Mouse (Mus musculus) left cerebral cortex, adult 18-20 months (tissue): ENCODE results near the gene Vps18. TPM values are rescaled to one million over a fixed set of nuclear protein-coding genes. Genes with fewer than 3 reads are reported as not detected.
A peak's percentile ranks its signal among the peaks of the same experiment; 100 is the strongest.

Source experiments
- DNase-seq, 2 experiments: peaks; one replicate each; pipeline ENCODE4 v3.0.0; 2021 to 2022; ENCODE audit warnings: low spot score in 2 of 2, mixed read lengths in 1 of 2
- total RNA-seq, 2 experiments: library from RNA; stranded (reverse); gene quantifications; 2 replicates each; pipeline ENCODE4 v1.2.3; 2021

The Vps18 gene
- total RNA-seq, 2 experiments from 2014 or later = 50.6 to 51.2 TPM

- no peak for DNase-seq
Measured at GRCm38 (mm10) chr2:119318043-119318710, 29.6 kb downstream of the Vps18 start.

DNA sequence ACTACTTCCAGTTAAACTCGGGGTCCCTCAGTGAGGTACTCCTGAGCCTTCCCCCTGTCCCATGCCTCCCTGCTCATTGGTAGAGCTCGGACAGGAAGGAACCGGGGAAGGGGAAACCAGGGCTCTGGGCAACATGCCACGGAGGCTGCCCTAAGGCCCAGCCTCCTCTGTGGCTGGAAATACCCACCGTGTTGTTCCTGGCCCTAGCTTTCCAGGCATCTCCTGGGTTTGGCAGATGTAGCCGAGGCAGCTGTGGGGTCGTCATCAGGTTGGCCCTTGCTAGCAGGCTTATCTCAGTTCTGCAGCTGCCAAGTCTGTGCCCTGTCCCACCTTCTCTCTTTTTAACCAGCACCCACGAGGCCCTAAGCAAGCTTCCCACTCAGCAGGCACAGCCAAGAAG lies 32.0 kb downstream of the Vps18 start:
- DNase-seq = no peak

- DNase-seq = no peak
Measured at GRCm38 (mm10) chr2:119321771-119322586, 33.4 kb downstream of the Vps18 start.

DNA sequence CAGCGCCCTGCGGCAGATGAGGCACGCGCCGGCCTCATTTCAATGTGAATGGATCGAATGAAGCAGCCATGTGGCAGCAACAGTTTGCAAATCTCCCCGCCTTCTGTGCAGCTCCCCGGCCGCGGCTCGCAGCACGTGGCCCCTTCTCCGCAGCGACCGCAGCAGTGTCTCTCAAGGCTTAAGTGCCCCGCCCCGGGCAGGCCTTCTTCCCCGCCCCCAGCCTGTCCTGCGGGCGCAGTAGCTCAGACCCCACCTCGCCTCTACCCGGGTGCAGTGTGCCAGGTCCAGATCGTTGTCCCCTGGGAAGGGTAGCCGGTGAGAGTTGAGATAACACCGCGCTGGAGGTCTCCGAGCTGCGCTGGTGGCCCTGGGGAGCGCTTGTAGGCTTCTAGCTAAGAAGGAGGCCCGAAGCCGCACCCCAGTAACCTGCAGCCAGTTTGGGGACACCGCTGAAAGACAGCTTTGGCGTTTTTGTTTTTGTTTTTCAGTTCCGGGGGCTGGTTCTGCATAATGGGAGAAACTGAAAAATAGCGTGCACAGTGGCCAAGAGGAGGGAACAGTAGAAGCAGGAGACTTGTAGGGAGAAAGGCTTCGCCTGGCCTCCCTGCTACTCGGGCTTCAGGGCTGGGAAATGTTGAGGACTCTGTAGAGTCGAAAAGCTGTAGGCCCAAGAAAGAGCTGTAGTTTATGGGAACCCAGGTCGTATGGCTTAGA lies 34.2 kb downstream of the Vps18 start:
- peak; percentile 41 to 51 for DNase-seq

GRCm38 (mm10) chr2:119323866-119324575 lies 35.5 kb downstream of the Vps18 start:
- DNase-seq = no peak

DNA sequence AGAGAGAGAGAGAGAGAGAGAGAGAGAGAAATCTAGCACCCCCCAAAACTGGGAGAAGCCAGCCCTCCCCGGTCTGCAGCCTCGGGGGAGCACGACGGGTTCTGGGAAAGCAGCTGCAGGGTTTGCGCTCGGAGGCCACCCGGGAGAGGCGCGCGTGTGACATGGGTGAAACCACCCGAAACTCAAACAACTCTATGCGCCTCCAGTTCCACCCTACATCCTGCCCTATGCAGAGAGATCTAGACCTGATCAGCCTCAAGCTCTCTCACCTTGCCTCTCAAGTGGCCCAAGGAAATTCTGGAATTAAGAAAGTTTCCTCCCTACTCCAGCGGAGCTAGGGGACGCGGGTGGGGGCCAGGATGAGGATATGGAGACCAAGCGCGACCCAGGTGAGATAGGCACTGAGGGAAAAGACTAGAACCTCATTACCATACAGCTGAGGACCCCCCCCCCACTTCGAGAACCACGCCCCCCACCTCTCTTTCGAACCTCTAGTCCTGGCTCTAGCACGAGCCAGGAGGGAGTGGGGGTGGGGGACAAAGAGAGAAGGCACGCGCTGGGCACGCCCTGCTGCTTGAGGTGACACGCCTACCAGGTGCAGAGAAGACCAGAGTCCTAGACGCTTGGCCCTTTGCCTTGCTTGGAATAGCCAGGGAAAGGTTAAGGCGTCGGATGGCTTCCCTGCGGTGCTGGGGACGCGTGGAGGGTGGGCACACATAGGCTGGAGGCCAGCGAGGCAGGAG lies 36.2 kb downstream of the Vps18 start:
- DNase-seq = no peak

DNA sequence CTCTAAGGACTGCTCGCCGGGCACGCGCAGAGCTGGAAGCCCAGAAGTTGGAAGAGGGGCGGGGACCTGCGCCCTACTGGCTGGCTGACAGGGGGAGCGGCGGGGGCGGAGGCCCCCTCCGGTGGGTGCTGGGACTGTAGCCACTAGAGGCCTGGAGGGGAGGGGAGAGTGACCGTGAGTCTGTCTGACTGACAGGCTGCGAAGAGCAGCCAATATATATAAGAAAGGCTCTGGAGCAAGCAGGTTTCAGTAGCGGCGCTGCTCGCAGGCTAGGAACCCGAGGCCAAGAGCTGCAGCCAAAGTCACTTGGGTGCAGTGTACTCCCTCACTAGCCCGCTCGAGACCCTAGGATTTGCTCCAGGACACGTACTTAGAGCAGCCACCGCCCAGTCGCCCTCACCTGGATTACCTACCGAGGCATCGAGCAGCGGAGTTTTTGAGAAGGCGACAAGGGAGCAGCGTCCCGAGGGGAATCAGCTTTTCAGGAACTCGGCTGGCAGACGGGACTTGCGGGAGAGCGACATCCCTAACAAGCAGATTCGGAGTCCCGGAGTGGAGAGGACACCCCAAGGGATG lies 37.1 kb downstream of the Vps18 start, which contains the start of gene Dll4:
Gene Dll4 (plus strand): TSS at position 217 of the 576 bp plus-strand sequence.
- DNase-seq = no peak

DNA sequence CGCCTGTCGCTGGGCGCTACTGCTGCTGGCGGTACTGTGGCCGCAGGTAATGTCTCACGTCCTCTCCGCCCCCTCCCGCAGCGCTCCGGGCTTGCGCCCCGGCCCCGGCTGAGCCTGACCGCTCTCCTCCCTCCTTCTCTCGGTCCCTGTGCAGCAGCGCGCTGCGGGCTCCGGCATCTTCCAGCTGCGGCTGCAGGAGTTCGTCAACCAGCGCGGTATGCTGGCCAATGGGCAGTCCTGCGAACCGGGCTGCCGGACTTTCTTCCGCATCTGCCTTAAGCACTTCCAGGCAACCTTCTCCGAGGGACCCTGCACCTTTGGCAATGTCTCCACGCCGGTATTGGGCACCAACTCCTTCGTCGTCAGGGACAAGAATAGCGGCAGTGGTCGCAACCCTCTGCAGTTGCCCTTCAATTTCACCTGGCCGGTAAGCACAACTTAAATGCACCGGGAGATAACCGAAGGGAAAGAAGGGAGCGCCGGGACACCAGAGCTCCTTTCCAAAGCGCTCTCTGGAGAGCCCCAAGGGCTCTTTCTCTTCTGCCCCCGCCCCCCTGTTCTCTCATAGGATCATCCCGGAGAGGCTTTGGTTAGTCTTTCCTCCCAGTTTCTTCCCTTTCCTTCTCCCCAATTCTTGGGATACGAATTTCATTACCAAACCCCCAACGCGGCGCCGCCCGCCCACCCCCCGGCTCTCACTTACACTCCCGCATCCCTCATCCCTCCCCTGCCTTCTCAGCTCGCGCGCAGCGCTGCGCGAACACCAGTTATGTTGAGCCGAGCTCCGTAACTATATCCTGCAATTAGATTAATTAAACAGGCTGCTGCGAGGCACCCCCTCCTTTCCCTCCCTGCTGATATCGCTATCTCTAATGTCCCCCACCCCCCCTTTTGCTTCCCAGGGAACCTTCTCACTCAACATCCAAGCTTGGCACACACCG lies 37.9 kb downstream of the Vps18 start:
- DNase-seq = no peak

DNA sequence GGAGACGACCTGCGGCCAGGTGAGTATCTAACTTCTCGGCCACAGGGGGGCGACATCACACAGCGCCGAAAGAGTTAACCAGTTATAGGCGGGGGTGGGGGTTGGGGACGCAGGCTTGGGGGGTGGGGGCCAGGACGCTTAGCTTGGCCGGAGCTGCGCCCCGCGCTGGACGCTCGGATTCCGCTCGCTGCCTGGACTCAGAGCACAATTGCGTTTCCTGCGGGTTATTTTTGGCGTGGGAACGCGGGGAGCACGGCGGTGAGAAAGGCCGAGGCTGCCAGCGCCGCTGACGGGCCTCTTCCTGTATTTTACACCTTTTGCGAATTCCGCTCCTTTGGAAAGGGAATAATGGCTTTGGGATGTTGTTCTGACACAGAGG lies 38.6 kb downstream of the Vps18 start:
- DNase-seq = peak in 1 of 2 experiments; percentile 37

- DNase-seq = no peak
Measured at GRCm38 (mm10) chr2:119327942-119328526, 39.5 kb downstream of the Vps18 start.

DNA sequence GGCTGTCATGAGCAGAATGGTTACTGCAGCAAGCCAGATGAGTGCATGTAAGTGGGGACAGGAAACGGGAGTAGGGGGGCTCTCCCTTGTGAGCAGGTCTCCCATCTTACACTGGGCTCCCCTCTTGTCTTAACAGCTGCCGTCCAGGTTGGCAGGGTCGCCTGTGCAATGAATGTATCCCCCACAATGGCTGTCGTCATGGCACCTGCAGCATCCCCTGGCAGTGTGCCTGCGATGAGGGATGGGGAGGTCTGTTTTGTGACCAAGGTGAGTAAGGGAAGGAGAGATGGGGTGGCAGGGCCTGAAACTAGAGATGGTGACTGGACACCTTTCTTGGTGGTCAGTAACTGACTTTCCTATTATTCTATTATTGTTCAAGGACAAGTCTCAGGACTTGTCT lies 40.0 kb downstream of the Vps18 start:
- no peak for DNase-seq

DNA sequence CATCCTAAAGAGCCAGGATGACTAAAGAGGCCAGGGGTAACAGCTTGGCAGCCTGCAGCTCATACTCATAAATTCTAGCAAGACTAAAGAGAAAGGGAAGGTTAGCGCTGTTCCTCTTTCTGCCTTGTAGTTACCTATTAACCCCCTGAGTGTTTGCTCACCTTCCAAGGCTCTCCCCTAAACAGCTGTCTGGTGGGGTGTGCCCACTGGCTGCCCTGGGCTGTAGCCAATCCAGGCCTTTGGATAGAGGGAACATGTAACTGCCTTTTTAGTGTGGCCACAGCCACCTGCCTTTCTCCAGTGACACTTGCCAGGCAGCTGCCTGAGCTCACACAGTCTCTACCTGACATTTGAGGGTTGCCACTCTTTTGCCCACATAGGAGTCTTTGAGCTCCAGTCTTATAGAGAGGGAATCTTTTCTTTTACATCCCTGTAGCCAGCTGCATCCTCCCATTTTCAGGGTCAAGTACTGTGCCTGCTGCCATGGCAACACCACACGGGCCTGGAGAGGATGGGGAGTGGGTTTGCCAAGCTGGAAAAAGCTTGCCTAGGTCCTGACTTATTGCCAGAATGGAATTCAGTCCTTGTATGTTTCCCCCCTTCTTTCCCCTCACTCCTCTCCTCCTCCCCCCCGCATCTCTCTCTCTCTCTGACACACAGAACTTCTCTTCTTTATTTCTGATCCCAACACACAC lies 40.7 kb downstream of the Vps18 start:
- no peak for DNase-seq

- no peak for DNase-seq
Measured at GRCm38 (mm10) chr2:119330795-119331194, 42.3 kb downstream of the Vps18 start.

GRCm38 (mm10) chr2:119332177-119332661 lies 43.7 kb downstream of the Vps18 start:
- no peak for DNase-seq

- no peak for DNase-seq
Measured at GRCm38 (mm10) chr2:119334135-119334534, 45.6 kb downstream of the Vps18 start.

- DNase-seq = no peak
Measured at GRCm38 (mm10) chr2:119334964-119335525, 46.5 kb downstream of the Vps18 start.

GRCm38 (mm10) chr2:119335535-119335934 lies 47.0 kb downstream of the Vps18 start:
- no peak for DNase-seq

DNA sequence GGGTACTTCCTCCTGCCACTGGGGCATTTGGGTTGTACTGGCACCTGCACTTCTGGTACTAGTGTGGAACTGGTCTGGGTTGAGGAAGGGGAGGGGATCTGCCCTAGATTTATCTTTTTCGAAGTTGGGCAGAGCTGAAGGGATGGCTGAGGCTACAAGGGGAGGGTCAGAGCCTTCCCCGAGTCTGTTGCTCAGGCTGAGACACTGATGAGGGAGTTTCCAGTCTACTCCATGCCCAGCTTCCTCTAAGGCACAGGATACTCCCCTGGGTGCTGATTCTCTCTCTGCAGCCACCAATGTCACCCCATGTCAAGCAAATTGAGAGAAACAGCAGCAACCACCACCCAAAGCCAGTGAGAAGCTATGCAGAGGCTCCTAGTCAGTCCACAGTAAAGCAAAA lies 47.5 kb downstream of the Vps18 start:
- DNase-seq = no peak
